Mouse (Mus musculus): ENCODE results near the gene Mycbp2.

- TF ChIP-seq POLR2A (IDR thresholded peaks at IDR 0.05; ENCODE audit: insufficient read depth, low read depth, low read length): no peak
- no peak for TF ChIP-seq CTCF (IDR thresholded peaks at IDR 0.05)
Measured at GRCm38 (mm10) chr14:103356066-103356465, 9.5 kb upstream of the Mycbp2 start.

Measured in heart, adult 2 months (tissue).